7 mouse cellular contexts compared by ENCODE assay signal in genomic region chr19:17467556-17468211, GRCm38 (mm10).
A peak's percentile ranks its signal among the peaks of the same experiment; 100 is the strongest.
DNase-seq lines count a peak whose midpoint lies in the region; ATAC-seq and TF ChIP-seq lines count a peak whose summit lies in the region.

No protein-coding gene starts in this region.

- no peak for ATAC-seq in limb, embryonic 11.5 days (ENCODE audit: insufficient number of reproducible peaks, low FRiP score, low TSS enrichment, low read depth)
- ATAC-seq in forebrain, embryonic 16.5 days = peak; percentile 93
- ATAC-seq in stomach, postnatal 0 days (ENCODE audit: low FRiP score, low TSS enrichment) = no peak

- H3K4me1 ChIP-seq in limb, embryonic 11.5 days (ENCODE audit: control insufficient read depth, insufficient read depth, low read length) = peaks cover 23% of the 10 kb centered on the region; the same call in 1 of the 2 replicates
- peaks cover 38% of the 10 kb centered on the region for H3K4me1 ChIP-seq in limb, embryonic 10.5 days
- H3K4me1 ChIP-seq in forebrain, embryonic 16.5 days (replicated peaks; ENCODE audit: control insufficient read depth, insufficient read depth, low read length) = no peaks in the 10 kb centered on the region
- no peaks in the 10 kb centered on the region for H3K4me1 ChIP-seq in stomach, postnatal 0 days (replicated peaks; ENCODE audit: control insufficient read depth, insufficient read depth)

- no peak overlapping the region for H3K9ac ChIP-seq in limb, embryonic 11.5 days (ENCODE audit: low read length)
- H3K9ac ChIP-seq in forebrain, embryonic 16.5 days (replicated peaks; ENCODE audit: low read depth, low read length) = no peak overlapping the region
- no peak overlapping the region for H3K9ac ChIP-seq in stomach, postnatal 0 days (ENCODE audit: low read length)

- no peak overlapping the region for H3K27ac ChIP-seq in limb, embryonic 11.5 days (replicated peaks; ENCODE audit: low read depth, low read length)
- H3K27ac ChIP-seq in limb, embryonic 10.5 days = no peak overlapping the region
- no peak overlapping the region for H3K27ac ChIP-seq in forebrain, embryonic 16.5 days (ENCODE audit: low read length)
- no peak overlapping the region for H3K27ac ChIP-seq in stomach, postnatal 0 days (replicated peaks)

- peak; percentile 40 for DNase-seq in limb, embryonic 11.5 days (ENCODE audit: low spot score)
- no peak for DNase-seq in limb, embryonic 10.5 days (ENCODE audit: low spot score)
- DNase-seq in brain, embryonic 14.5 days (ENCODE audit: low read depth) = peak; percentile 82
- peak; percentile 29 for DNase-seq in left cerebral cortex, postnatal 4 days
- peak; percentile 20 for DNase-seq in stomach, postnatal 0 days (ENCODE audit: low spot score)
- DNase-seq in ovary, adult 18-20 months (ENCODE audit: low spot score) = no peak

- H3K4me2 ChIP-seq in limb, embryonic 11.5 days (ENCODE audit: low read depth, severe bottlenecking) = no peak overlapping the region
- H3K4me2 ChIP-seq in forebrain, embryonic 16.5 days (ENCODE audit: low read length) = no peak overlapping the region
- H3K4me2 ChIP-seq in stomach, postnatal 0 days (replicated peaks; ENCODE audit: low read depth) = no peak overlapping the region

- intact Hi-C loops in left cerebral cortex, postnatal 4 days (cut with DNase I) = loop anchor here (2.0 kb wide), 1 partner anchor 1081 kb away; no protein-coding TSS in a partner anchor

- TF ChIP-seq POLR2A in brain, embryonic 14.5 days (IDR thresholded peaks at IDR 0.05; ENCODE audit: borderline replicate concordance, extremely low read depth, insufficient read depth, insufficient read length, poor library complexity, severe bottlenecking) = no peak

- H3K36me3 ChIP-seq in limb, embryonic 11.5 days (ENCODE audit: control insufficient read depth, insufficient read depth, low read length) = no peaks in the 10 kb centered on the region
- no peaks in the 10 kb centered on the region for H3K36me3 ChIP-seq in limb, embryonic 10.5 days
- H3K36me3 ChIP-seq in forebrain, embryonic 16.5 days (ENCODE audit: control insufficient read depth, insufficient read depth) = no peaks in the 10 kb centered on the region
- no peaks in the 10 kb centered on the region for H3K36me3 ChIP-seq in stomach, postnatal 0 days (ENCODE audit: control insufficient read depth, insufficient read depth, low read length)

- peak; percentile 69; the same call in 1 of the 2 replicates for TF ChIP-seq CTCF in brain, embryonic 14.5 days (IDR thresholded peaks at IDR 0.05; ENCODE audit: borderline replicate concordance, extremely low read depth, insufficient read depth, insufficient read length)
- TF ChIP-seq CTCF in stomach, postnatal 0 days (IDR thresholded peaks at IDR 0.05; ENCODE audit: low read depth) = peak; percentile 80

- WGBS in limb, embryonic 11.5 days = 56% methylated on average over 6 of the region's 6 CpGs
- 66% methylated on average over 6 of the region's 6 CpGs for WGBS in limb, embryonic 10.5 days
- 50% methylated on average over 6 of the region's 6 CpGs for WGBS in forebrain, embryonic 16.5 days
- WGBS in stomach, postnatal 0 days = 55% methylated on average over 6 of the region's 6 CpGs

- no peaks in the 10 kb centered on the region for H3K9me3 ChIP-seq in limb, embryonic 11.5 days (ENCODE audit: control insufficient read depth, low read length)
- H3K9me3 ChIP-seq in limb, embryonic 10.5 days (replicated peaks) = no peaks in the 10 kb centered on the region
- no peaks in the 10 kb centered on the region for H3K9me3 ChIP-seq in forebrain, embryonic 16.5 days (ENCODE audit: control insufficient read depth, low read length)
- H3K9me3 ChIP-seq in stomach, postnatal 0 days (ENCODE audit: control insufficient read depth, low read length) = no peaks in the 10 kb centered on the region

- H3K4me3 ChIP-seq in limb, embryonic 11.5 days (ENCODE audit: low read depth, low read length) = no peak overlapping the region
- H3K4me3 ChIP-seq in limb, embryonic 10.5 days = no peak overlapping the region
- no peak overlapping the region for H3K4me3 ChIP-seq in forebrain, embryonic 16.5 days (replicated peaks; ENCODE audit: low read length)
- no peak overlapping the region for H3K4me3 ChIP-seq in stomach, postnatal 0 days (ENCODE audit: low read depth, low read length)

- no peak for TF ChIP-seq EP300 in stomach, postnatal 0 days (optimal IDR thresholded peaks at IDR 0.05)

- H3K27me3 ChIP-seq in limb, embryonic 11.5 days (ENCODE audit: control insufficient read depth, insufficient read depth, low read length) = no peaks in the 10 kb centered on the region
- H3K27me3 ChIP-seq in limb, embryonic 10.5 days (ENCODE audit: low read depth, poor library complexity, severe bottlenecking) = no peaks in the 10 kb centered on the region
- H3K27me3 ChIP-seq in forebrain, embryonic 16.5 days (replicated peaks; ENCODE audit: control insufficient read depth, insufficient read depth, low read length) = no peaks in the 10 kb centered on the region
- no peaks in the 10 kb centered on the region for H3K27me3 ChIP-seq in stomach, postnatal 0 days (ENCODE audit: control insufficient read depth, insufficient read depth, low read length)

Comparison
In these comparisons a context has a peak if more than half of its experiments do, and no peak if none do; other contexts are left out.
1. DNase-seq: peak in limb, embryonic 11.5 days (single experiment), brain, embryonic 14.5 days (single experiment), left cerebral cortex, postnatal 4 days (single experiment) and stomach, postnatal 0 days (single experiment); none in limb, embryonic 10.5 days (single experiment) and ovary, adult 18-20 months (single experiment).